Mouse (Mus musculus): ENCODE measurements around the gene Cacna2d3. TPM values are rescaled to one million over a fixed set of nuclear protein-coding genes. Genes with fewer than 3 reads are reported as not detected.

Cacna2d3 gene
- total and polyA plus RNA-seq, 3 experiments: not detected

DNA sequence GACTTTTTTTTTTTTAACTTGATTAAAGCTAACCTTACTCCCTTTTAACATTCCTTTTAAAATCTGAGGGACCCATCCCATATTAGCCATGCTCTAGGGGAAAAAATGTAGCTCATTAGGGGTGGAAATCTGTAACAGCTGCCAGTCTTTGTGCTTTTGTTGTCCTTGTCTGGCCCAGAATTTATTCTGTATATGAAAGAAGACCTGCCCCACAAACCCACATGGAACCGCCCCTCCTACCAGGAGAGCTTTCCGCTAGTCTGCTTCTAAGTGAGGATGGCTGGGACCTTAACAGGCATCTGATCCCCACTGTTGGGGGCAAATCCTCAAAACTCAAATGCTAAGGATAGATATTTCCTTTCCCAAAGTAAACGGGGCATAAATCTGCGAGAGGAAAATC is 279.2 kb downstream of the Cacna2d3 start:
- dilution Hi-C loops (cut with MboI; ENCODE audit: extremely low pct_ligation_motif_present, extremely low pct_unique_long_range_greater_than_20kb, low sequenced_read_pairs): no loop called here
- no peak overlapping the region for H3K4me3 ChIP-seq (replicated peaks in 1 of 3; ENCODE audit: low read depth in 2 of 3, low read length in 2 of 3, poor library complexity in 1 of 3)
- no peaks in the 10 kb centered on the region for H3K36me3 ChIP-seq (replicated peaks in 1 of 2; ENCODE audit: control insufficient read depth in 1 of 2, insufficient read depth in 1 of 2, low read length in 1 of 2)
- H3K9me3 ChIP-seq (replicated peaks; ENCODE audit: low read length): no peaks in the 10 kb centered on the region
- H3K4me1 ChIP-seq (ENCODE audit: control insufficient read depth in 1 of 2, insufficient read depth in 2 of 2): no peaks in the 10 kb centered on the region
- TF ChIP-seq ELF1 (IDR thresholded peaks at IDR 0.05; ENCODE audit: low read depth, low read length): no peak
- no peak overlapping the region for H3K4me2 ChIP-seq (ENCODE audit: insufficient read depth, low read depth, poor library complexity, severe bottlenecking)
- no peaks in the 10 kb centered on the region for H3K79me2 ChIP-seq (replicated peaks; ENCODE audit: control insufficient read depth, extremely low read depth, insufficient read depth, poor library complexity, severe bottlenecking)
- DNase-seq (ENCODE audit: extremely low read depth): no peak
- H3K9ac ChIP-seq (ENCODE audit: insufficient read depth, low read depth): no peak overlapping the region
- H3K27ac ChIP-seq (ENCODE audit: insufficient read depth, low read depth): no peak overlapping the region
- H3K27me3 ChIP-seq (replicated peaks): peaks cover 1% of the 10 kb centered on the region
- in situ Hi-C loops (cut with MboI; ENCODE audit: low pct_ligation_motif_present, low pct_unique_long_range_greater_than_20kb, low sequenced_read_pairs): loop anchor here (25.0 kb wide), 1 partner anchor 1630 kb away; no protein-coding TSS in a partner anchor

DNA sequence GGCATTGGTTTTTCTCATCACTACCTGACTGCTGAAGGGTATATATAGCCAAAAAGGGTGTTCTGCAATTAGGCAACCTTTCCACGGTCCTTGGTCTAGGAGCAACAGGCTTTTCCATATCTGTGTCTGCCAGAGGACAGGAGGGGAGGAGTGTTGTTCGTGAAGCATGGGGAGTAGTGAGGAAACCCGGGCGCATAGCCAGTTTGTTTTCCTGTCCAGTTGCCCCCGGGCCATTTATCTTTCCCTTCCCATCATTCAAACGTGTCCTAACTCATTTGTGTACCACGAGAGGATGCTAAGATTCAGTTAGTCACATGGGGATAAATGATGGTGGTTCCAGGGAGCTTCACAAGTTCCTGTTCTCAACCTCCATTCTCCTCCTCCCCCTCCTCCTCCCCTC is 283.0 kb downstream of the Cacna2d3 start:
- TF ChIP-seq ETS1 (conservative IDR thresholded peaks at IDR 0.05; ENCODE audit: low read depth, low read length) (no peak), CHD2 (IDR thresholded peaks at IDR 0.05; ENCODE audit: low read length) (no peak), TCF12 (IDR thresholded peaks at IDR 0.05; ENCODE audit: low read depth, low read length) (no peak), KAT2A (IDR thresholded peaks at IDR 0.05; ENCODE audit: insufficient replicate concordance, low read length) (no peak), POLR2A (IDR thresholded peaks at IDR 0.05; ENCODE audit: low read depth, low read length) (no peak), USF1 (IDR thresholded peaks at IDR 0.05; ENCODE audit: low read depth, low read length) (no peak), POLR2AphosphoS2 (IDR thresholded peaks at IDR 0.05; ENCODE audit: low read depth, low read length) (no peak), EP300 (IDR thresholded peaks at IDR 0.05; ENCODE audit: low read length) (no peak), CHD1 (IDR thresholded peaks at IDR 0.05; ENCODE audit: low read depth, low read length) (no peak), RAD21 (IDR thresholded peaks at IDR 0.05; ENCODE audit: low read depth, low read length) (no peak), CTCF (conservative IDR thresholded peaks at IDR 0.05 in 1 of 2, IDR thresholded peaks at IDR 0.05 in 1 of 2; ENCODE audit: low read depth in 2 of 2, low read length in 2 of 2) (no peak), GABPA (IDR thresholded peaks at IDR 0.05; ENCODE audit: insufficient replicate concordance, low read depth, low read length) (no peak), MAX (IDR thresholded peaks at IDR 0.05; ENCODE audit: low read length) (no peak), MXI1 (IDR thresholded peaks at IDR 0.05; ENCODE audit: low read depth, low read length) (no peak), JUND (conservative IDR thresholded peaks at IDR 0.05; ENCODE audit: low read depth, low read length) (no peak), JUN (IDR thresholded peaks at IDR 0.05; ENCODE audit: insufficient read depth, low read depth, low read length) (no peak), ZC3H11A (IDR thresholded peaks at IDR 0.05; ENCODE audit: low read depth, low read length) (no peak), MEF2A (IDR thresholded peaks at IDR 0.05; ENCODE audit: borderline replicate concordance, low read depth, low read length) (no peak), SMC3 (IDR thresholded peaks at IDR 0.05; ENCODE audit: low read depth, low read length) (no peak), MYC (IDR thresholded peaks at IDR 0.05; ENCODE audit: low read depth, low read length) (no peak)
- Histone ChIP-seq H3K27ac (ENCODE audit: insufficient read depth, low read depth) (no peak overlapping the region), H3K36me3 (replicated peaks in 1 of 2; ENCODE audit: control insufficient read depth in 1 of 2, insufficient read depth in 1 of 2, low read length in 1 of 2) (no peaks in the 10 kb centered on the region), H3K9me3 (replicated peaks; ENCODE audit: low read length) (no peaks in the 10 kb centered on the region), H3K9ac (ENCODE audit: insufficient read depth, low read depth) (no peak overlapping the region), H3K27me3 (replicated peaks) (no peaks in the 10 kb centered on the region), H3K4me2 (ENCODE audit: insufficient read depth, low read depth, poor library complexity, severe bottlenecking) (no peak overlapping the region), H3K4me1 (ENCODE audit: control insufficient read depth in 1 of 2, insufficient read depth in 2 of 2) (peaks cover 0 to 2% of the 10 kb centered on the region in 2 experiments; a peak in 1 of 4 replicates), H3K79me2 (replicated peaks; ENCODE audit: control insufficient read depth, extremely low read depth, insufficient read depth, poor library complexity, severe bottlenecking) (no peaks in the 10 kb centered on the region), H3K4me3 (replicated peaks in 1 of 3; ENCODE audit: low read depth in 2 of 3, low read length in 2 of 3, poor library complexity in 1 of 3) (no peak overlapping the region)
- in situ Hi-C loops (cut with MboI; ENCODE audit: low pct_ligation_motif_present, low pct_unique_long_range_greater_than_20kb, low sequenced_read_pairs) (loop anchor here (25.0 kb wide), 1 partner anchor 1626 kb away; no protein-coding TSS in a partner anchor), dilution Hi-C loops (cut with MboI; ENCODE audit: extremely low pct_ligation_motif_present, extremely low pct_unique_long_range_greater_than_20kb, low sequenced_read_pairs) (no loop called here)
- no peak for DNase-seq (ENCODE audit: extremely low read depth)

All from CH12.LX (cell line).